Mouse (Mus musculus) midbrain, embryonic 12.5 days (tissue): ENCODE data around the gene Npas3. TPM values are rescaled to one million over a fixed set of nuclear protein-coding genes. Genes with fewer than 3 reads are reported as not detected.
A peak's percentile ranks its signal among the peaks of the same experiment; 100 is the strongest.

Experiments used
- ATAC-seq: fragments of 200-750 bp; cut with Nextera tagmentation; 2 replicates; pipeline ENCODE4 v1.8.0; 2017; ENCODE audit warnings: low read depth, moderate TSS enrichment, moderate library complexity; ENCODE audit not compliant: low FRiP score
- H3K27ac ChIP-seq: fragments of 300-500 bp; sonication (generic); replicated peaks from 2 replicates; pipeline ENCODE4 v1.5.1; 2016; ENCODE audit warnings: mild to moderate bottlenecking
- H3K27me3 ChIP-seq: fragments of 300-500 bp; sonication (generic); 2 replicates; pipeline ENCODE4 v1.6.1; 2016; ENCODE audit warnings: mild to moderate bottlenecking
- H3K36me3 ChIP-seq: fragments of 300-500 bp; sonication (generic); 2 replicates; pipeline ENCODE4 v1.6.1; 2016
- H3K4me1 ChIP-seq: fragments of 300-500 bp; sonication (generic); 2 replicates; pipeline ENCODE4 v1.6.1; 2016
- H3K4me2 ChIP-seq: fragments of 300-500 bp; sonication (generic); replicated peaks from 2 replicates; pipeline ENCODE4 v1.6.1; 2016; ENCODE audit warnings: mild to moderate bottlenecking, moderate library complexity
- H3K4me3 ChIP-seq: fragments of 300-500 bp; sonication (generic); 2 replicates; pipeline ENCODE4 v1.5.1; 2016; ENCODE audit warnings: mild to moderate bottlenecking
- H3K9ac ChIP-seq: fragments of 300-500 bp; sonication (generic); replicated peaks from 2 replicates; pipeline ENCODE4 v1.6.1; 2016; ENCODE audit warnings: mild to moderate bottlenecking, moderate library complexity
- H3K9me3 ChIP-seq: fragments of 300-500 bp; sonication (generic); 2 replicates; pipeline ENCODE4 v1.6.1; 2016; ENCODE audit warnings: mild to moderate bottlenecking
- whole genome bisulfite sequencing: fragments of 180-500 bp; shearing (Covaris S2); methylation state at CpG from one replicate; pipeline ENCODE4 v1.1.7; 2016; 5-methylcytosine and 5-hydroxymethylcytosine counted together
- polyA plus RNA-seq: library from polyadenylated mRNA; unstranded; fragments of >200 nt; fragmentation: Nextera tagmentation; extraction: Ambion mirVana; gene quantifications from 2 replicates; pipeline ENCODE4 v1.2.1, GENCODE M21; 2016

The Npas3 gene
- polyA plus RNA-seq, 1 experiment from 2014 or later: 30.0 TPM

GRCm38 (mm10) chr12:54068757-54069146 lies 820.3 kb downstream of the Npas3 start:
- 0 out of 2 replicates have a peak, but pooled peaks have one; percentile 27 for ATAC-seq
- H3K4me3 ChIP-seq: peak overlapping the region; percentile 38; the same call in 1 of the 2 replicates
- no peak overlapping the region for H3K9ac ChIP-seq
- H3K27ac ChIP-seq: no peak overlapping the region
- H3K4me2 ChIP-seq: peak overlapping the region; percentile 56
- H3K9me3 ChIP-seq: no peaks in the 10 kb centered on the region
- WGBS: 72% methylated on average over 27 of the region's 27 CpGs
- peaks cover 7% of the 10 kb centered on the region for H3K36me3 ChIP-seq
- peaks cover 27% of the 10 kb centered on the region for H3K27me3 ChIP-seq
- H3K4me1 ChIP-seq: peaks cover 10% of the 10 kb centered on the region

GRCm38 (mm10) chr12:54074012-54074411 lies 825.5 kb downstream of the Npas3 start:
- no peaks in the 10 kb centered on the region for H3K9me3 ChIP-seq
- ATAC-seq: no peak
- no peak overlapping the region for H3K4me2 ChIP-seq
- 90% methylated on average over 2 of the region's 2 CpGs for WGBS
- H3K4me1 ChIP-seq: no peaks in the 10 kb centered on the region
- no peak overlapping the region for H3K4me3 ChIP-seq
- H3K27ac ChIP-seq: no peak overlapping the region
- H3K36me3 ChIP-seq: 0 out of 2 replicates have a peak, but pooled peaks cover under 1% of the 10 kb centered on the region
- H3K9ac ChIP-seq: no peak overlapping the region
- H3K27me3 ChIP-seq: peaks cover 2% of the 10 kb centered on the region

- no peaks in the 10 kb centered on the region for H3K4me1 ChIP-seq
- no peak overlapping the region for H3K4me2 ChIP-seq
- no peaks in the 10 kb centered on the region for H3K27me3 ChIP-seq
- H3K9ac ChIP-seq: no peak overlapping the region
- no peak overlapping the region for H3K27ac ChIP-seq
- no peaks in the 10 kb centered on the region for H3K9me3 ChIP-seq
- H3K4me3 ChIP-seq: no peak overlapping the region
- WGBS: 92% methylated on average over 3 of the region's 3 CpGs
- ATAC-seq: no peak
- H3K36me3 ChIP-seq: no peaks in the 10 kb centered on the region
Observed at GRCm38 (mm10) chr12:54080996-54081395, 832.5 kb downstream of the Npas3 start.

- no peak overlapping the region for H3K27ac ChIP-seq
- 67% methylated on average over 8 of the region's 8 CpGs for WGBS
- no peaks in the 10 kb centered on the region; the same call in none of the 2 replicates for H3K27me3 ChIP-seq
- no peak overlapping the region for H3K9ac ChIP-seq
- peaks cover 14% of the 10 kb centered on the region; the same call in 1 of the 2 replicates for H3K4me1 ChIP-seq
- H3K36me3 ChIP-seq: no peaks in the 10 kb centered on the region
- ATAC-seq: no peak; the same call in 1 of the 2 replicates
- no peaks in the 10 kb centered on the region for H3K9me3 ChIP-seq
- no peak overlapping the region for H3K4me3 ChIP-seq
- no peak overlapping the region for H3K4me2 ChIP-seq
Observed at GRCm38 (mm10) chr12:54093729-54094128, 845.3 kb downstream of the Npas3 start.

DNA sequence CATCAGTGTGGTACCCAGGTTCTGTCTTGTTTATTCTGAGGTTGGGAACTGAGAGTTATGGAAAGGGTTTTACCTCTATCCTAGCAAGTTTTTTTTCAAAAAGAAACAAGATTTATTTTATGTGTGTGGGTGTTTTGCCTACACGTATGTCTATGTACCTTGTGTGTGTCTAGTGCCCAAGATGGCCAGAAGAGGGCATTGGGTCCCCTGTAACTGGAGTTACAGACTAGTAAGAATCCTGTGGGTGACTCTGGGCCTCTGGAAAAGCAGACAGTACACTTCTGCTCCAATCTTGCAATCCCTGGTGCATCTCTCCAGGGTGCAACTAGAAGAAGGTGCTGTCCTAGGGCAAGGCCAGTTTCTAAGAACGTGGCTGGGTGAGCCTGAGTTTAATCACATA lies 848.0 kb downstream of the Npas3 start:
- ATAC-seq: no peak
- no peaks in the 10 kb centered on the region for H3K36me3 ChIP-seq
- no peak overlapping the region for H3K9ac ChIP-seq
- no peak overlapping the region for H3K27ac ChIP-seq
- H3K4me3 ChIP-seq: no peak overlapping the region
- H3K4me1 ChIP-seq: peaks cover 14% of the 10 kb centered on the region; the same call in 1 of the 2 replicates
- no peaks in the 10 kb centered on the region; the same call in none of the 2 replicates for H3K27me3 ChIP-seq
- 78% methylated on average over 2 of the region's 2 CpGs for WGBS
- H3K4me2 ChIP-seq: no peak overlapping the region
- no peaks in the 10 kb centered on the region for H3K9me3 ChIP-seq

DNA sequence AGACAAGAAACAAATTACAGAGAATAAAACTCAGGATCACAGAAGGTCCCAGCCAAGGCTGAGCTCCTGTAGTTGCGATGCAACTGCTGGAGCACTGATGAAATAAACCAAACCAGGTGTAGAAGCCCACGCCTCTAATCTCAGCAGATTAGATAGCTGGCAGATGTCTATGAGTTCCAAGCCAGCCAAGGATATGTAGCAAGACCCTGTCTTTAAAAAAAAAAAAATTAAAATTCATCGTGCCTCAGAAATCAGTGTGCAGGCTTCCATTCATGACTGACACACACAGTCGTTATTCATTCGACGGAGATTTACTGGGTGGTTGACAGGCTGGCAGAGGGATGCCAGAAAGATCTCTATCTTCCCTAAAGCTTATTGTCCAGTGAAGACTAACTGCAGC lies 849.7 kb downstream of the Npas3 start:
- H3K27me3 ChIP-seq: no peaks in the 10 kb centered on the region; the same call in none of the 2 replicates
- H3K27ac ChIP-seq: no peak overlapping the region
- peaks cover 14% of the 10 kb centered on the region; the same call in 1 of the 2 replicates for H3K4me1 ChIP-seq
- ATAC-seq: no peak
- no peaks in the 10 kb centered on the region for H3K9me3 ChIP-seq
- H3K4me3 ChIP-seq: no peak overlapping the region
- no peak overlapping the region for H3K9ac ChIP-seq
- no peak overlapping the region for H3K4me2 ChIP-seq
- H3K36me3 ChIP-seq: no peaks in the 10 kb centered on the region
- 75% methylated on average over 6 of the region's 6 CpGs for WGBS

- Histone ChIP-seq H3K9ac (no peak overlapping the region), H3K36me3 (no peaks in the 10 kb centered on the region), H3K9me3 (no peaks in the 10 kb centered on the region), H3K27ac (no peak overlapping the region), H3K4me1 (peaks cover 12% of the 10 kb centered on the region; the same call in 1 of the 2 replicates), H3K4me2 (no peak overlapping the region), H3K4me3 (no peak overlapping the region), H3K27me3 (no peaks in the 10 kb centered on the region; the same call in none of the 2 replicates)
- peak; percentile 54; the same call in 1 of the 2 replicates for ATAC-seq
- 18% methylated on average over 6 of the region's 6 CpGs for WGBS
Observed at GRCm38 (mm10) chr12:54098785-54099184, 850.3 kb downstream of the Npas3 start.

DNA sequence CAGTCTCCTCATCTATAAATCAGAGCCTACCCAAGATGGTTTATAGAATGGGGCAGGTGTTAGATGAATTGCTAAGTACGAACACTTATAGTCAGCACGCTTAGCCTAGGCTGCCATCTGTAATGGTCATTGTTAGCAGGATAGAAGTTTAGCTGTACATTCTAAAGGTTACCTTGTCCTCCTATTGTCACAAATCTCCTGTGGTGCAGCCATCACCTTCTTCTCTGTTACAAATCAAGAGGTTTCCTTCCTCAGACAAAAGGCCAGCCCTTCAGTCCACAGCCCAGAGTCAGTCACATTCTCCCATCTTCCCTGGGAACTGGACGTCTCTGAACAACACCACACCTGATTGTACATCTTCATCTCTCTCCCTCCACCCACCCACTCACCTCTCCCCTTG lies 851.0 kb downstream of the Npas3 start:
- no peak overlapping the region for H3K9ac ChIP-seq
- 90% methylated on average over 3 of the region's 3 CpGs for WGBS
- peaks cover 5% of the 10 kb centered on the region; the same call in 1 of the 2 replicates for H3K4me1 ChIP-seq
- H3K4me2 ChIP-seq: no peak overlapping the region
- ATAC-seq: no peak
- H3K27ac ChIP-seq: no peak overlapping the region
- H3K36me3 ChIP-seq: no peaks in the 10 kb centered on the region
- H3K4me3 ChIP-seq: no peak overlapping the region
- no peaks in the 10 kb centered on the region for H3K9me3 ChIP-seq
- H3K27me3 ChIP-seq: no peaks in the 10 kb centered on the region; the same call in none of the 2 replicates

GRCm38 (mm10) chr12:54101307-54101870 lies 852.9 kb downstream of the Npas3 start:
- H3K9me3 ChIP-seq: no peaks in the 10 kb centered on the region
- no peak overlapping the region for H3K9ac ChIP-seq
- H3K4me2 ChIP-seq: no peak overlapping the region
- H3K4me1 ChIP-seq: no peaks in the 10 kb centered on the region
- H3K4me3 ChIP-seq: no peak overlapping the region
- H3K36me3 ChIP-seq: no peaks in the 10 kb centered on the region
- no peak overlapping the region for H3K27ac ChIP-seq
- no peaks in the 10 kb centered on the region; the same call in none of the 2 replicates for H3K27me3 ChIP-seq
- no peak for ATAC-seq
- WGBS: 87% methylated on average over 4 of the region's 5 CpGs

DNA sequence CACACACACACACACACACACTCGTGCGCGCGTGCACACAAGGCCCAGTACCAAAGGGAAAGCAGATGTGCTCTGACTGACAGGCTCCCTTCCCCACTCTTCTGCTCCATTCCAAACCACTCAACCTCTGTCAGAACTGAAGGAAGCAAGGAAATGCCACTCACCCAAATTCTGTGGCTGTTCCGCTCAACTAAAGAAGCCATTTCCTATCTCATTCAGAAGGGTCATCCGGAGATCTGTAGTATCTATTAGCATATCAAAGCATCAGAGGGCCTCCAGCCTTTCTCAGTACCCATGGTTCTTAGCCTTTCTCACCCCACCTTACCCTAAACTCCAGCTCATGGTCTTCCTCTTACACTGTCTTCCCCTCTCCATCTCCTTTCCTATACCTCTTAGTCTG lies 854.0 kb downstream of the Npas3 start:
- H3K4me1 ChIP-seq: no peaks in the 10 kb centered on the region
- no peak for ATAC-seq
- H3K9me3 ChIP-seq: no peaks in the 10 kb centered on the region
- H3K4me2 ChIP-seq: no peak overlapping the region
- H3K4me3 ChIP-seq: no peak overlapping the region
- 68% methylated on average over 6 of the region's 6 CpGs for WGBS
- no peak overlapping the region for H3K27ac ChIP-seq
- H3K36me3 ChIP-seq: no peaks in the 10 kb centered on the region
- no peak overlapping the region for H3K9ac ChIP-seq
- H3K27me3 ChIP-seq: no peaks in the 10 kb centered on the region; the same call in none of the 2 replicates

DNA sequence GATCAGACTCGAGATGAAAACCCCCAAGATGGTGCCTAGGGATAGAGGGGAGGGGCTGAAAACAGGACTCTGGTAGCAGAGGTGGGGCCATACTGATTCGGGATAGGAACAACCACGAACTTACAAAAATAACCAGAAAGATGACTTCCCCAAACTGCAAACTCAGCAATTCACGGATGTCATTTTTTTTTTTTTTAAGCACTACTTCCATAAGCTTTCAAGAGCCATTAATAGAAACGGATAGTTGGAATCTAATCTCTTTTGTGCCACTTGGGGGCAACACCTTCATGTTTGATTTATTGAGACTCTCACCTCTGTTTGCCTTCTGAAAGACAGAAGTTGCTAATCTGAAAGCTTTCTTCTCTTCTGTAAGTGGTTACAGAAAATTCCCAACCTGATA lies 857.1 kb downstream of the Npas3 start:
- Histone ChIP-seq H3K36me3 (no peaks in the 10 kb centered on the region), H3K27ac (no peak overlapping the region), H3K4me2 (no peak overlapping the region), H3K4me1 (no peaks in the 10 kb centered on the region), H3K4me3 (no peak overlapping the region), H3K27me3 (no peaks in the 10 kb centered on the region; the same call in 1 of the 2 replicates), H3K9ac (no peak overlapping the region), H3K9me3 (no peaks in the 10 kb centered on the region)
- 64% methylated on average over 5 of the region's 5 CpGs for WGBS
- no peak for ATAC-seq

GRCm38 (mm10) chr12:54105946-54106345 lies 857.5 kb downstream of the Npas3 start:
- no peak overlapping the region for H3K27ac ChIP-seq
- H3K9ac ChIP-seq: no peak overlapping the region
- H3K36me3 ChIP-seq: no peaks in the 10 kb centered on the region
- ATAC-seq: no peak
- H3K4me1 ChIP-seq: no peaks in the 10 kb centered on the region
- no peak overlapping the region for H3K4me2 ChIP-seq
- H3K4me3 ChIP-seq: no peak overlapping the region
- 94% methylated on average over 3 of the region's 3 CpGs for WGBS
- H3K9me3 ChIP-seq: no peaks in the 10 kb centered on the region
- H3K27me3 ChIP-seq: no peaks in the 10 kb centered on the region; the same call in 1 of the 2 replicates
